Mouse (Mus musculus) cerebellum, adult 2 months (tissue): ENCODE data around the gene Gria1.

Source experiments
- CTCF ChIP-seq: fragments of 200-500 bp; IDR thresholded peaks from 2 replicates; pipeline ENCODE4 v1.5.1; 2011; ENCODE audit warnings: low read depth, mild to moderate bottlenecking, control low read depth, low read length, moderate library complexity, borderline replicate concordance; ENCODE audit not compliant: insufficient read depth
- POLR2A ChIP-seq: fragments of 200-500 bp; IDR thresholded peaks from 2 replicates; pipeline ENCODE4 v1.6.1; 2011; ENCODE audit warnings: low read length, control low read depth, borderline replicate concordance; ENCODE audit not compliant: insufficient read depth

DNA sequence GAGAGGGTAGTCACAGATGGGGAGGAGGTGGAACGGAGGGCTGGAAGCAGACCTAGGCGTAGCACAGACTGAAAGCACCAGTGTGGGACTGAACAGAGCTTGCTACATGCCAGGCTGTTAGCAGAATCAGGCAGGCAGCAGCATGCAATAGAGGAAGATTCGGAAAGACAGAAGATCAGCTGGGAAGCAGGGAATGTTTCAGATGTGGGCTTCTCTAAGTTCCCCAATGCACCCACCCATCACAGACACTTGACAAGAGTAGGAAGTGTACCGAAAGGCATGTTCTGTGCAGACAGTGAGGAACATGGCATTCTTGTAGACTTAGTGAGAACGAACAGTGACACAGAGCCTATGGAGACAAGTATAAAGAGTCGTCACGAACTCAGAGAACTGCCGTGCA lies 260.5 kb downstream of the Gria1 start:
- TF ChIP-seq CTCF, result no peak
- TF ChIP-seq POLR2A, result no peak
